Mouse (Mus musculus) cerebral cortex, adult 2 months (tissue): ENCODE measurements around the gene Sec1.

Experiments
- WGBS: fragments of 180-500 bp; shearing (Covaris S2); methylation state at CpG from one replicate; pipeline ENCODE4 v1.1.7; 2018; 5-methylcytosine and 5-hydroxymethylcytosine counted together

The Sec1 gene

GRCm38 (mm10) chr7:45641391-45642040, 52.7 kb downstream of the Sec1 start:
- WGBS = 49% methylated on average over 17 of the region's 17 CpGs

- 77% methylated on average over 19 of the region's 19 CpGs for WGBS
These were observed 53.8 kb downstream of the Sec1 start for GRCm38 (mm10) chr7:45640191-45640957.

- WGBS = 49% methylated on average over 19 of the region's 19 CpGs
These were observed 54.6 kb downstream of the Sec1 start, which contains the start of gene Mamstr for GRCm38 (mm10) chr7:45639561-45640027. Gene Mamstr (plus strand): TSS chr7:45639977.

GRCm38 (mm10) chr7:45638623-45639401, 55.4 kb downstream of the Sec1 start:
- WGBS = 25% methylated on average over 29 of the region's 29 CpGs

- WGBS = 91% methylated on average over 6 of the region's 6 CpGs
These were observed 56.5 kb downstream of the Sec1 start for GRCm38 (mm10) chr7:45637710-45638109.

- WGBS = 61% methylated on average over 15 of the region's 15 CpGs
These were observed 58.2 kb downstream of the Sec1 start for GRCm38 (mm10) chr7:45635711-45636688.

GRCm38 (mm10) chr7:45634946-45635681, 59.1 kb downstream of the Sec1 start:
- WGBS = 85% methylated on average over 11 of the region's 11 CpGs

GRCm38 (mm10) chr7:45632499-45632898, 61.7 kb downstream of the Sec1 start:
- WGBS = 38% methylated on average over 35 of the region's 35 CpGs

GRCm38 (mm10) chr7:45630064-45630907, 63.9 kb downstream of the Sec1 start:
- 80% methylated on average over 23 of the region's 23 CpGs for WGBS

GRCm38 (mm10) chr7:45628364-45629294, 65.6 kb downstream of the Sec1 start:
- 1% methylated on average over 105 of the region's 105 CpGs for WGBS
